Comparison of ENCODE assay signal across 8 mouse cellular contexts in genomic region chr19:56422476-56423338, GRCm38 (mm10). TPM values are rescaled to one million over a fixed set of nuclear protein-coding genes. Genes with fewer than 3 reads are reported as not detected.
DNase-seq lines count a peak whose midpoint lies in the region; ATAC-seq lines count a peak whose summit lies in the region.

No protein-coding gene starts in this region.

- no peak for ATAC-seq in heart, embryonic 11.5 days (replicated peaks; ENCODE audit: insufficient number of reproducible peaks, low FRiP score, low TSS enrichment)
- ATAC-seq in limb, embryonic 12.5 days (ENCODE audit: insufficient number of reproducible peaks, insufficient read depth, low FRiP score, low TSS enrichment, low read depth), result 0 out of 2 replicates have a peak, but pooled peaks have one; percentile 40

- no peaks in the 10 kb centered on the region for H3K9me3 ChIP-seq in heart, embryonic 11.5 days (replicated peaks; ENCODE audit: control insufficient read depth, low read length)
- H3K9me3 ChIP-seq in limb, embryonic 12.5 days, result no peaks in the 10 kb centered on the region

- no peaks in the 10 kb centered on the region for H3K27me3 ChIP-seq in heart, embryonic 11.5 days (ENCODE audit: control insufficient read depth, insufficient read depth, low read length)
- H3K27me3 ChIP-seq in limb, embryonic 12.5 days, result no peaks in the 10 kb centered on the region

- no peak overlapping the region for H3K9ac ChIP-seq in heart, embryonic 11.5 days (ENCODE audit: low read depth, low read length)
- H3K9ac ChIP-seq in limb, embryonic 12.5 days (replicated peaks), result no peak overlapping the region

- peaks cover 7% of the 10 kb centered on the region; the same call in 1 of the 2 replicates for H3K4me1 ChIP-seq in heart, embryonic 11.5 days (ENCODE audit: control insufficient read depth, insufficient read depth, low read length)
- H3K4me1 ChIP-seq in limb, embryonic 12.5 days (replicated peaks), result peaks cover 18% of the 10 kb centered on the region

- WGBS in heart, embryonic 11.5 days (ENCODE audit: insufficient replicate concordance), result 39% methylated on average over 14 of the region's 14 CpGs
- WGBS in limb, embryonic 12.5 days, result 23% methylated on average over 14 of the region's 14 CpGs

- H3K27ac ChIP-seq in heart, embryonic 11.5 days (ENCODE audit: low read depth, low read length), result no peak overlapping the region
- peak overlapping the region; percentile 46; the same call in 1 of the 2 replicates for H3K27ac ChIP-seq in limb, embryonic 12.5 days

- peak; percentile 83 to 94 for DNase-seq in heart, adult 18-20 months
- DNase-seq in embryo, embryonic 9.5 days (ENCODE audit: extremely low spot score), result peak; percentile 85
- peak; percentile 75 to 88 for DNase-seq in gastrocnemius, postnatal 4 days (ENCODE audit: low spot score in 2 of 2)
- peak; percentile 84 to 93 for DNase-seq in kidney, adult 8-10 months
- DNase-seq in monocyte, adult 2 months (ENCODE audit: low read depth in 1 of 2, low spot score in 2 of 2), result peak; percentile 17 to 57
- DNase-seq in spleen, postnatal 14 days (ENCODE audit: low spot score in 2 of 2), result peak; percentile 50 to 65

- H3K4me2 ChIP-seq in heart, embryonic 11.5 days, result no peak overlapping the region; the same call in 1 of the 2 replicates
- no peak overlapping the region for H3K4me2 ChIP-seq in limb, embryonic 12.5 days

- no peaks in the 10 kb centered on the region for H3K36me3 ChIP-seq in heart, embryonic 11.5 days (ENCODE audit: control insufficient read depth, insufficient read depth, low read length)
- H3K36me3 ChIP-seq in limb, embryonic 12.5 days, result no peaks in the 10 kb centered on the region

- no peak overlapping the region for H3K4me3 ChIP-seq in heart, embryonic 11.5 days (ENCODE audit: low read depth, low read length)
- H3K4me3 ChIP-seq in limb, embryonic 12.5 days (replicated peaks), result no peak overlapping the region

RNA-seq across cellular contexts. Expression of gene Casp7, which starts 25.8 kb away (rescaled TPM):
- 10 to 100 TPM in 1 of 2 experiments, 1 to 10 TPM in 1; 9.1 to 12.2 TPM for total RNA-seq in heart, adult 18-20 months (2021)
- 27.3 and 35.4 TPM in 2 replicates for polyA plus RNA-seq in heart, embryonic 11.5 days (2014; fragmentation: Nextera tagmentation; extraction: Ambion mirVana)
- total RNA-seq in gastrocnemius, postnatal 4 days (2021), result 10 to 100 TPM; 18.0 to 18.7 TPM
- 29.8 and 31.5 TPM in 2 replicates for polyA plus RNA-seq in limb, embryonic 12.5 days (2016; fragmentation: Nextera tagmentation; extraction: Ambion mirVana)

RNA-seq across cellular contexts. Expression of gene Nrap, which starts 32.9 kb away (rescaled TPM):
- total RNA-seq in heart, adult 18-20 months (2021), result 100 to 1,000 TPM; 379 to 400 TPM
- 9.2 and 12.6 TPM in 2 replicates for polyA plus RNA-seq in heart, embryonic 11.5 days (2014; fragmentation: Nextera tagmentation; extraction: Ambion mirVana)
- total RNA-seq in gastrocnemius, postnatal 4 days (2021), result 100 to 1,000 TPM; 293 to 350 TPM
- polyA plus RNA-seq in limb, embryonic 12.5 days (2016; fragmentation: Nextera tagmentation; extraction: Ambion mirVana), result 0.38 and 0.61 TPM in 2 replicates

RNA-seq across cellular contexts. Expression of gene Plekhs1, which starts 38.7 kb away (rescaled TPM):
- total RNA-seq in heart, adult 18-20 months (2021), result not detected
- polyA plus RNA-seq in heart, embryonic 11.5 days (2014; fragmentation: Nextera tagmentation; extraction: Ambion mirVana), result 0.06 TPM in 1 of 2 replicates, not detected in the other
- total RNA-seq in gastrocnemius, postnatal 4 days (2021), result under 1 TPM; 0.22 to 0.31 TPM
- 0.20 and 0.25 TPM in 2 replicates for polyA plus RNA-seq in limb, embryonic 12.5 days (2016; fragmentation: Nextera tagmentation; extraction: Ambion mirVana)

Comparison
In these comparisons a context has a peak if more than half of its experiments do, and no peak if none do; other contexts are left out.
1. DNase-seq: peak in every context shown above with its lines; median percentile 88 in heart, adult 18-20 months; 88 in kidney, adult 8-10 months; 85 in embryo, embryonic 9.5 days; 82 in gastrocnemius, postnatal 4 days; 58 in spleen, postnatal 14 days; 37 in monocyte, adult 2 months.